In the genomic region with DNA sequence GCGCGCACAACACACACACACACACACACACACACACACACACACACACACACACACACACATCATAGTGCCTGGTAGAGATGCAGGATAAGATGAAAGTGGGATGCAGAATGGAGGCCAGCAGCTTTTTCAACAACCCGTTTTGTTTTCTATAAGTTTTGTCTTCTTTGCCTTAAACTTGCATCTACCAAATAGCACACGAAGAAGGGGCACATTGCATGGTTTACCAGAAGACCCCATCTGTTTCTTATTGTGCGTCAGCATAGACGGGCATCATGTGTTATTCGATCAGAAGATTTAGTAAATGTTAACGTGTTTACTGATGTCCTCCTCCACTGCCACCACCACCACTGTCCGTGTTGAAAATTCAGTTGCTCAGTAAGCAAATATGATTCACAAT, we compare ENCODE assay signal across 28 mouse cellular contexts.
DNase-seq lines count a peak whose midpoint lies in the region; ATAC-seq lines count a peak whose summit lies in the region.
"Had no signal": no experiment of that assay in that cellular context is flagged by ENCODE, and none has a peak within 500 bp of the region (broad histone marks: within the 10 kb centered on the region; RNA-seq: fewer than 3 reads in every experiment).

No protein-coding gene starts in this region.

- 0 out of 2 replicates have a peak overlapping the region, but pooled peaks have one; percentile 5 for H3K27ac ChIP-seq in forebrain, embryonic 10.5 days
- H3K27ac ChIP-seq in forebrain, embryonic 15.5 days (replicated peaks), result no peak overlapping the region
- H3K27ac ChIP-seq in midbrain, embryonic 11.5 days (ENCODE audit: low read depth, low read length), result no peak overlapping the region
- no peak overlapping the region for H3K27ac ChIP-seq in midbrain, embryonic 14.5 days (replicated peaks; ENCODE audit: low read depth, low read length)
- 0 out of 2 replicates have a peak overlapping the region, but pooled peaks have one; percentile 2 for H3K27ac ChIP-seq in embryonic facial prominence, embryonic 14.5 days (replicated peaks; ENCODE audit: low read depth, low read length)
- H3K27ac ChIP-seq: forebrain, embryonic 12.5 days; gastrocnemius, adult 2 months; hindbrain, embryonic 14.5 days; liver, embryonic 15.5 days; midbrain, embryonic 10.5 days; neural tube, embryonic 12.5 days; stomach, embryonic 15.5 days had no signal

- H3K4me1 ChIP-seq in forebrain, embryonic 10.5 days, result peaks cover 8% of the 10 kb centered on the region
- H3K4me1 ChIP-seq in forebrain, embryonic 15.5 days, result no peaks in the 10 kb centered on the region
- no peaks in the 10 kb centered on the region for H3K4me1 ChIP-seq in midbrain, embryonic 11.5 days (ENCODE audit: control insufficient read depth, insufficient read depth, low read length)
- no peaks in the 10 kb centered on the region for H3K4me1 ChIP-seq in midbrain, embryonic 14.5 days (ENCODE audit: control insufficient read depth, insufficient read depth, low read length)
- peaks cover 3% of the 10 kb centered on the region; the same call in 1 of the 2 replicates for H3K4me1 ChIP-seq in embryonic facial prominence, embryonic 14.5 days (ENCODE audit: control insufficient read depth, insufficient read depth, low read length)
- H3K4me1 ChIP-seq: liver, embryonic 15.5 days; neural tube, embryonic 12.5 days; stomach, embryonic 15.5 days had no signal

- ATAC-seq in forebrain, embryonic 15.5 days (replicated peaks), result no peak
- ATAC-seq in midbrain, embryonic 11.5 days (ENCODE audit: low FRiP score), result no peak
- ATAC-seq in midbrain, embryonic 14.5 days (ENCODE audit: low FRiP score, low TSS enrichment), result no peak
- ATAC-seq in embryonic facial prominence, embryonic 14.5 days (ENCODE audit: low read depth), result no peak
- ATAC-seq in erythroblast, adult 5-6 weeks (replicated peaks; ENCODE audit: low FRiP score, poor library complexity, severe bottlenecking), result no peak

- no peaks in the 10 kb centered on the region for H3K27me3 ChIP-seq in forebrain, embryonic 10.5 days (ENCODE audit: poor library complexity, severe bottlenecking)
- no peaks in the 10 kb centered on the region for H3K27me3 ChIP-seq in forebrain, embryonic 15.5 days
- no peaks in the 10 kb centered on the region for H3K27me3 ChIP-seq in midbrain, embryonic 11.5 days (ENCODE audit: control insufficient read depth, insufficient read depth, low read length)
- H3K27me3 ChIP-seq in midbrain, embryonic 14.5 days (ENCODE audit: control insufficient read depth, insufficient read depth, low read length), result no peaks in the 10 kb centered on the region
- no peaks in the 10 kb centered on the region for H3K27me3 ChIP-seq in embryonic facial prominence, embryonic 14.5 days (replicated peaks; ENCODE audit: control insufficient read depth, insufficient read depth, low read length)
- H3K27me3 ChIP-seq: CH12.LX; forebrain, embryonic 12.5 days; liver, embryonic 15.5 days; neural tube, embryonic 12.5 days; stomach, embryonic 15.5 days had no signal

- no peaks in the 10 kb centered on the region for H3K36me3 ChIP-seq in forebrain, embryonic 10.5 days (replicated peaks)
- H3K36me3 ChIP-seq in forebrain, embryonic 15.5 days, result no peaks in the 10 kb centered on the region
- no peaks in the 10 kb centered on the region for H3K36me3 ChIP-seq in midbrain, embryonic 11.5 days (ENCODE audit: control insufficient read depth, insufficient read depth, low read length)
- H3K36me3 ChIP-seq in midbrain, embryonic 14.5 days (ENCODE audit: control insufficient read depth, insufficient read depth, low read length), result no peaks in the 10 kb centered on the region
- no peaks in the 10 kb centered on the region for H3K36me3 ChIP-seq in embryonic facial prominence, embryonic 14.5 days (ENCODE audit: control insufficient read depth, insufficient read depth, low read length)
- H3K36me3 ChIP-seq: forebrain, embryonic 12.5 days; liver, embryonic 15.5 days; midbrain, embryonic 10.5 days; neural tube, embryonic 12.5 days; stomach, embryonic 15.5 days had no signal

- no peak for DNase-seq in forebrain, embryonic 10.5 days (ENCODE audit: extremely low spot score, low spot score)
- peak; percentile 78 for DNase-seq in midbrain, embryonic 11.5 days (ENCODE audit: low spot score, missing footprints)
- no peak for DNase-seq in midbrain, embryonic 14.5 days
- DNase-seq in embryonic facial prominence, embryonic 14.5 days (ENCODE audit: low spot score), result no peak
- no peak for DNase-seq in cerebellum, adult 11 months
- DNase-seq: adrenal gland, postnatal 10 days; cerebellum, adult 11-12 months; cerebellum, adult 9-11 months; gastrocnemius, adult 2 months; gastrocnemius, postnatal 36 days; heart, adult 18-20 months; heart, postnatal 4 days; kidney, adult 11 months; lung, postnatal 14 days; thymus, postnatal 14 days had no signal

- whole genome bisulfite sequencing in forebrain, embryonic 10.5 days, result 81% methylated on average over 9 of the region's 9 CpGs
- WGBS in forebrain, embryonic 15.5 days, result 71% methylated on average over 9 of the region's 9 CpGs
- 84% methylated on average over 9 of the region's 9 CpGs for WGBS in midbrain, embryonic 11.5 days
- WGBS in midbrain, embryonic 14.5 days, result 85% methylated on average over 9 of the region's 9 CpGs
- WGBS in embryonic facial prominence, embryonic 14.5 days, result 54% methylated on average over 9 of the region's 9 CpGs

- H3K4me2 ChIP-seq in forebrain, embryonic 15.5 days (replicated peaks), result no peak overlapping the region
- no peak overlapping the region for H3K4me2 ChIP-seq in midbrain, embryonic 11.5 days
- no peak overlapping the region for H3K4me2 ChIP-seq in midbrain, embryonic 14.5 days (ENCODE audit: low read length)
- peak overlapping the region; percentile 26; the same call in 1 of the 2 replicates for H3K4me2 ChIP-seq in embryonic facial prominence, embryonic 14.5 days (ENCODE audit: low read depth, low read length)
- H3K4me2 ChIP-seq: forebrain, embryonic 12.5 days; heart, embryonic 11.5 days; hindbrain, embryonic 14.5 days; liver, embryonic 15.5 days; lung, embryonic 14.5 days; neural tube, embryonic 12.5 days; stomach, embryonic 15.5 days had no signal

- no peak overlapping the region for H3K4me3 ChIP-seq in forebrain, embryonic 10.5 days
- H3K4me3 ChIP-seq in forebrain, embryonic 15.5 days, result no peak overlapping the region
- no peak overlapping the region for H3K4me3 ChIP-seq in midbrain, embryonic 11.5 days (ENCODE audit: low read depth, low read length)
- H3K4me3 ChIP-seq in midbrain, embryonic 14.5 days (replicated peaks; ENCODE audit: low read depth, low read length), result no peak overlapping the region
- no peak overlapping the region for H3K4me3 ChIP-seq in embryonic facial prominence, embryonic 14.5 days (ENCODE audit: low read depth, low read length)
- H3K4me3 ChIP-seq: erythroblast, embryonic 14.5 days; forebrain, embryonic 12.5 days; gastrocnemius, adult 2 months; liver, embryonic 15.5 days; midbrain, embryonic 10.5 days; myocyte; neural tube, embryonic 12.5 days; stomach, embryonic 15.5 days had no signal

- H3K9ac ChIP-seq in forebrain, embryonic 15.5 days (replicated peaks), result no peak overlapping the region
- no peak overlapping the region for H3K9ac ChIP-seq in midbrain, embryonic 11.5 days (ENCODE audit: low read length)
- H3K9ac ChIP-seq in midbrain, embryonic 14.5 days (replicated peaks; ENCODE audit: low read length), result no peak overlapping the region
- H3K9ac ChIP-seq in embryonic facial prominence, embryonic 14.5 days (ENCODE audit: low read depth, low read length), result no peak overlapping the region
- H3K9ac ChIP-seq: forebrain, embryonic 12.5 days; hindbrain, embryonic 14.5 days; liver, embryonic 15.5 days; lung, embryonic 14.5 days; neural tube, embryonic 12.5 days; stomach, embryonic 15.5 days had no signal

- H3K9me3 ChIP-seq in forebrain, embryonic 10.5 days, result no peaks in the 10 kb centered on the region
- no peaks in the 10 kb centered on the region for H3K9me3 ChIP-seq in forebrain, embryonic 15.5 days
- no peaks in the 10 kb centered on the region for H3K9me3 ChIP-seq in midbrain, embryonic 11.5 days (ENCODE audit: control insufficient read depth, low read length)
- H3K9me3 ChIP-seq in midbrain, embryonic 14.5 days (ENCODE audit: control insufficient read depth, low read length), result no peaks in the 10 kb centered on the region
- H3K9me3 ChIP-seq in embryonic facial prominence, embryonic 14.5 days (ENCODE audit: control insufficient read depth, low read length), result no peaks in the 10 kb centered on the region
- H3K9me3 ChIP-seq: forebrain, embryonic 12.5 days; liver, embryonic 15.5 days; midbrain, embryonic 10.5 days; neural tube, embryonic 12.5 days; stomach, embryonic 15.5 days had no signal

Comparison
In these comparisons a context has a peak if more than half of its experiments do, and no peak if none do; other contexts are left out.
1. H3K27ac ChIP-seq: peak in forebrain, embryonic 10.5 days (single experiment) and embryonic facial prominence, embryonic 14.5 days (single experiment); none in forebrain, embryonic 15.5 days (single experiment), midbrain, embryonic 11.5 days (single experiment) and midbrain, embryonic 14.5 days (single experiment).